Mouse (Mus musculus) testis, adult 2 months (tissue): ENCODE results near the gene Ffar3.

Experiments
- CTCF ChIP-seq: fragments of 200-500 bp; IDR thresholded peaks from 2 replicates; pipeline ENCODE4 v1.5.1; 2012; ENCODE audit warnings: low read depth, mild to moderate bottlenecking, inconsistent platforms, low read length, moderate library complexity; ENCODE audit not compliant: control insufficient read depth, insufficient read depth, insufficient replicate concordance
- POLR2A ChIP-seq: fragments of 200-500 bp; IDR thresholded peaks from 2 replicates; pipeline ENCODE4 v1.6.1; 2012; ENCODE audit warnings: low read depth, mild to moderate bottlenecking, inconsistent platforms, low read length, moderate library complexity; ENCODE audit not compliant: control insufficient read depth

DNA sequence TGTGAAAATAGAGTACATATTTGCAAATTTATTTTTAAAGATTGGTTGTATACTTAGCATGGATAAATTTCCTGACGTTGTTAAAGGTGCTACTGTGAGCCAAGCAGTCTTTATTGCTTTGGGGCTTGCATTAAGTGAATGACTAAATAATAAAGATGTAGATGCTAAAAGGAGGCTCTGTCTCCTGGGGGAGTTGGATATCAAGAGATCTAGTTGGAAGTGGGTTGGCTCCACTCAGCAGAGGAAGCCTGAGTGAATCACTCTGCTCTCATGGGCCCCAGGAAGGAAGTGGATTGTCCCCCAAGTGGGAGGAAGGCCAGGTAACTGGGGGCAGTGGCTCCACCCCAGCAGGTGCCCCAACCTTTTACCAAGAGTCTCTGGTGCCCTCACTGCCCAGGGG is 1.8 kb upstream of the Ffar3 start:
- TF ChIP-seq CTCF, result no peak
- no peak for TF ChIP-seq POLR2A
